In the genomic region with DNA sequence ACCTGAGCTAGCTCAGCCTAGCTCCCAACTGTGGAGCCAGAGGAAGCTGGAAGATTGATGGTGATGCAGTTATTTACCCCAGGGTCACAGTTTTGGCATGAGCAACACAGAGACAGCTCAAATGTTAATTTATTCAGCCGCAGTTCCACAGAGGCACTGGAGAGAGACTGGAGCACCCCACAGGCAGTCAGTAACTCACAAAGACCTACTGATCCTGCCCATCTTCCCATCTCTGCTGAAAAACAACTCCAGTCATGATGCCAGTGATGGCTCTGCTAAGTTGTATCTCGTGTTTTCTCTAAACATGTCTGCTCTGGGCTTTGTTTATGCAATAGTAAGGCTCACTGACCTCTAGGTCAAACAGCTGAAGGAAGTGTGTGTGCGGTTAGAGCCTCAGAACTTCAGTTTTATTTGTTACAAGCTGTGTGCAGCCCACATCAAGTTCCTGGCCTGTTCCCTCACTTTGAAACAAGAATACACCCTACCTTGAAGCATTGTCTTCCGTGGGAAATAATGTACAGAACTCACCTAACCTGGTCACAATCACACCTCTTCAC, we compare ENCODE assay signal across 12 mouse cellular contexts. TPM values are rescaled to one million over a fixed set of nuclear protein-coding genes. Genes with fewer than 3 reads are reported as not detected.
A peak's percentile ranks its signal among the peaks of the same experiment; 100 is the strongest.
DNase-seq lines count a peak whose midpoint lies in the region; ATAC-seq and TF ChIP-seq lines count a peak whose summit lies in the region.
"Had no signal": no experiment of that assay in that cellular context is flagged by ENCODE, and none has a peak within 500 bp of the region (broad histone marks: within the 10 kb centered on the region; RNA-seq: fewer than 3 reads in every experiment).

No protein-coding gene starts in this region.

- peak; percentile 53; the same call in 1 of the 2 replicates for ATAC-seq in granulocyte monocyte progenitor cell, adult 5-6 weeks (replicated peaks; ENCODE audit: poor library complexity, severe bottlenecking)
- no peak for ATAC-seq in liver, embryonic 12.5 days

- no peak overlapping the region for H3K4me3 ChIP-seq in layer of hippocampus, adult 2 months
- H3K4me3 ChIP-seq in liver, embryonic 12.5 days = no peak overlapping the region
- H3K4me3 ChIP-seq: heart, embryonic 13.5 days; myocyte had no signal

- no peaks in the 10 kb centered on the region for H3K9me3 ChIP-seq in liver, embryonic 12.5 days (replicated peaks)
- H3K9me3 ChIP-seq: heart, embryonic 13.5 days had no signal

- intact Hi-C loops in left cerebral cortex, postnatal 36 days (cut with DNase I) = loop anchor here (1.0 kb wide), 1 partner anchor 45 kb away; no protein-coding TSS in a partner anchor

- DNase-seq in layer of hippocampus, adult 2 months (ENCODE audit: low spot score in 2 of 2) = no peak
- no peak for DNase-seq in layer of hippocampus, adult 9-10 months (ENCODE audit: low spot score)
- peak; percentile 33 for DNase-seq in brain, adult 2 months (ENCODE audit: low read depth, low spot score)
- DNase-seq in thymus, postnatal 36 days = no peak
- DNase-seq in ovary, postnatal 14 days (ENCODE audit: low spot score) = no peak
- DNase-seq in left cerebral cortex, postnatal 36 days (ENCODE audit: low spot score in 2 of 2) = no peak
- DNase-seq: cerebellum, postnatal 25 days; right cerebral cortex, postnatal 14 days had no signal

- no peaks in the 10 kb centered on the region for H3K27me3 ChIP-seq in liver, embryonic 12.5 days (replicated peaks)
- H3K27me3 ChIP-seq: heart, embryonic 13.5 days had no signal

- peaks cover 8% of the 10 kb centered on the region; the same call in 1 of the 2 replicates for H3K36me3 ChIP-seq in liver, embryonic 12.5 days
- H3K36me3 ChIP-seq: heart, embryonic 13.5 days had no signal

- TF ChIP-seq CTCF in layer of hippocampus, adult 2 months (conservative IDR thresholded peaks at IDR 0.05) = no peak

- no peak overlapping the region for H3K9ac ChIP-seq in liver, embryonic 12.5 days
- H3K9ac ChIP-seq: heart, embryonic 13.5 days had no signal

- peak overlapping the region; percentile 43 for H3K27ac ChIP-seq in layer of hippocampus, adult 2 months
- H3K27ac ChIP-seq in liver, embryonic 12.5 days = peak overlapping the region; percentile 36; the same call in 1 of the 2 replicates
- H3K27ac ChIP-seq: heart, embryonic 13.5 days had no signal

- WGBS in liver, embryonic 12.5 days (ENCODE audit: insufficient replicate concordance) = 64% methylated on average over 4 of the region's 4 CpGs

- H3K4me1 ChIP-seq in liver, embryonic 12.5 days = peaks cover 31% of the 10 kb centered on the region

- H3K4me2 ChIP-seq in liver, embryonic 12.5 days = no peak overlapping the region
- H3K4me2 ChIP-seq: heart, embryonic 13.5 days had no signal

RNA-seq across cellular contexts. Expression of gene Uvrag, which starts 34.1 kb away (rescaled TPM):
- total RNA-seq in layer of hippocampus, adult 2 months (2021) = 10 to 100 TPM; 48.9 to 52.4 TPM
- total RNA-seq in granulocyte monocyte progenitor cell, adult 5-6 weeks (2014; fragmentation: Nextera tagmentation) = 25.7 and 31.0 TPM in 2 replicates
- 26.8 and 38.7 TPM in 2 replicates for total RNA-seq in granulocyte monocyte progenitor cell, adult 5-6 weeks (2017)
- 13.5 and 15.1 TPM in 2 replicates for polyA plus RNA-seq in liver, embryonic 12.5 days (2016; fragmentation: Nextera tagmentation; extraction: Ambion mirVana)
- total RNA-seq in left cerebral cortex, postnatal 36 days (2021) = 10 to 100 TPM; 50.2 to 54.0 TPM
